Mouse (Mus musculus) liver, postnatal 0 days (tissue): ENCODE results near the gene Apc2. TPM values are rescaled to one million over a fixed set of nuclear protein-coding genes. Genes with fewer than 3 reads are reported as not detected.
"Not testable (repeated sequence)": the region's sequence is repeated elsewhere in the genome, so short reads cannot be mapped to it uniquely, and the experiment has no call there.

ENCODE experiments used
- ATAC-seq: fragments of 200-750 bp; cut with Nextera tagmentation; 2 replicates; pipeline ENCODE4 v1.8.0; 2017; ENCODE audit warnings: mild to moderate bottlenecking, moderate library complexity
- DNase-seq: peaks from one replicate; pipeline ENCODE4 v3.0.0-alpha.2; 2016
- H3K27ac ChIP-seq: fragments of 300-500 bp; sonication (generic); 2 replicates; pipeline ENCODE4 v1.5.1; 2014; ENCODE audit warnings: antibody characterized with exemption, moderate library complexity, mild to moderate bottlenecking, low read depth
- H3K27me3 ChIP-seq: fragments of 300-500 bp; sonication (generic); 2 replicates; pipeline ENCODE4 v1.6.1; 2014; ENCODE audit warnings: low read length, control low read depth, mixed read lengths; ENCODE audit not compliant: insufficient read depth
- H3K36me3 ChIP-seq: fragments of 300-500 bp; sonication (generic); replicated peaks from 2 replicates; pipeline ENCODE4 v1.6.1; 2014; ENCODE audit warnings: mild to moderate bottlenecking, control low read depth, low read length, moderate library complexity, mixed read lengths; ENCODE audit not compliant: insufficient read depth
- H3K4me1 ChIP-seq: fragments of 300-500 bp; sonication (generic); 2 replicates; pipeline ENCODE4 v1.6.1; 2014; ENCODE audit warnings: antibody characterized with exemption, mild to moderate bottlenecking, control low read depth; ENCODE audit not compliant: insufficient read depth
- H3K4me2 ChIP-seq: fragments of 300-500 bp; sonication (generic); 2 replicates; pipeline ENCODE4 v1.6.1; 2014; ENCODE audit warnings: low read depth, mild to moderate bottlenecking, low read length, moderate library complexity, mixed read lengths
- H3K4me3 ChIP-seq: fragments of 300-500 bp; sonication (generic); 2 replicates; pipeline ENCODE4 v1.5.1; 2014; ENCODE audit warnings: low read depth, low read length
- H3K9ac ChIP-seq: fragments of 300-500 bp; sonication (generic); replicated peaks from 2 replicates; pipeline ENCODE4 v1.6.1; 2014; ENCODE audit warnings: mild to moderate bottlenecking, moderate library complexity
- H3K9me3 ChIP-seq: fragments of 300-500 bp; sonication (generic); 2 replicates; pipeline ENCODE4 v1.6.1; 2016; ENCODE audit warnings: mild to moderate bottlenecking, control low read depth, low read length, mixed read lengths
- CTCF ChIP-seq: sonication (generic); IDR thresholded peaks from 2 replicates; pipeline ENCODE4 v1.5.1; 2016; ENCODE audit warnings: antibody characterized with exemption, low read depth
- EP300 ChIP-seq: IDR thresholded peaks from 2 replicates; pipeline ENCODE4 v1.6.1; 2016; ENCODE audit warnings: antibody characterized with exemption, low read depth, mild to moderate bottlenecking
- WGBS: fragments of 180-500 bp; shearing (Covaris S2); extraction: QIAGEN DNeasy Blood & Tissue Kit; methylation state at CpG from one replicate; pipeline ENCODE4 v1.1.7; 2014; ENCODE audit not compliant: insufficient replicate concordance; 5-methylcytosine and 5-hydroxymethylcytosine counted together
- polyA plus RNA-seq: library from polyadenylated mRNA; unstranded; fragments of >200 nt; fragmentation: Nextera tagmentation; extraction: Ambion mirVana; gene quantifications from 2 replicates; pipeline ENCODE4 v1.2.1, GENCODE M21; 2015

The Apc2 gene
- polyA plus RNA-seq, 1 experiment from 2014 or later = 0.05 TPM

- ATAC-seq = 0 out of 2 replicates have a peak, but pooled peaks have one; percentile 4
- no peak for TF ChIP-seq CTCF
- no peak for TF ChIP-seq EP300
- Histone ChIP-seq H3K27me3 (peaks cover 55% of the 10 kb centered on the region), H3K4me2 (peak overlapping the region; percentile 76), H3K36me3 (no peaks in the 10 kb centered on the region), H3K4me1 (peaks cover 66% of the 10 kb centered on the region), H3K4me3 (peak overlapping the region; percentile 36), H3K27ac (peak overlapping the region; percentile 91), H3K9ac (peak overlapping the region; percentile 19; the same call in 1 of the 2 replicates), H3K9me3 (no peaks in the 10 kb centered on the region)
- 26% methylated on average over 11 of the region's 13 CpGs for WGBS
- no peak for DNase-seq
Measured at GRCm38 (mm10) chr10:80343425-80343895, 47.7 kb downstream of the Apc2 start.

- H3K27me3 ChIP-seq = peaks cover 62% of the 10 kb centered on the region
- WGBS = 23% methylated on average over 9 of the region's 9 CpGs
- TF ChIP-seq EP300 (peak; percentile 70), CTCF (no peak)
- no peaks in the 10 kb centered on the region for H3K36me3 ChIP-seq
- no peaks in the 10 kb centered on the region for H3K9me3 ChIP-seq
- peak; percentile 71 for ATAC-seq
- H3K4me3 ChIP-seq = peak overlapping the region; percentile 36
- H3K27ac ChIP-seq = peak overlapping the region; percentile 91
- H3K9ac ChIP-seq = peak overlapping the region; percentile 60
- H3K4me1 ChIP-seq = peaks cover 68% of the 10 kb centered on the region
- H3K4me2 ChIP-seq = peak overlapping the region; percentile 76
- peak; percentile 83 for DNase-seq
Measured at GRCm38 (mm10) chr10:80344131-80344661, 48.4 kb downstream of the Apc2 start.

- peak overlapping the region; percentile 91 for H3K27ac ChIP-seq
- WGBS = 15% methylated on average over 12 of the region's 16 CpGs
- peaks cover 66% of the 10 kb centered on the region for H3K27me3 ChIP-seq
- peak; percentile 20; the same call in 1 of the 2 replicates for ATAC-seq
- peak overlapping the region; percentile 76 for H3K4me2 ChIP-seq
- no peak for TF ChIP-seq EP300
- TF ChIP-seq CTCF = no peak
- no peaks in the 10 kb centered on the region for H3K36me3 ChIP-seq
- no peaks in the 10 kb centered on the region for H3K9me3 ChIP-seq
- H3K4me1 ChIP-seq = peaks cover 68% of the 10 kb centered on the region
- H3K4me3 ChIP-seq = peak overlapping the region; percentile 36
- peak; percentile 77 for DNase-seq
- peak overlapping the region; percentile 60 for H3K9ac ChIP-seq
Measured at GRCm38 (mm10) chr10:80345122-80345521, 49.3 kb downstream of the Apc2 start.

- DNase-seq, H3K9me3 ChIP-seq, H3K36me3 ChIP-seq, H3K27ac ChIP-seq, ATAC-seq, H3K9ac ChIP-seq, H3K4me3 ChIP-seq, H3K4me2 ChIP-seq: not testable (repeated sequence)
- H3K4me1 ChIP-seq = peaks cover 62% of the 10 kb centered on the region
- peaks cover 60% of the 10 kb centered on the region for H3K27me3 ChIP-seq
- WGBS = 79% methylated on average over 5 of the region's 6 CpGs
Measured at GRCm38 (mm10) chr10:80345929-80346328, 50.2 kb downstream of the Apc2 start.

- H3K9ac ChIP-seq = peak overlapping the region; percentile 57
- H3K9me3 ChIP-seq = no peaks in the 10 kb centered on the region
- WGBS = 13% methylated on average over 17 of the region's 17 CpGs
- H3K27me3 ChIP-seq = peaks cover 44% of the 10 kb centered on the region
- H3K4me3 ChIP-seq = peak overlapping the region; percentile 46
- ATAC-seq (no peak), DNase-seq (peak; percentile 58)
- no peak overlapping the region for H3K27ac ChIP-seq
- TF ChIP-seq EP300 = no peak
- TF ChIP-seq CTCF = no peak
- peaks cover 47% of the 10 kb centered on the region for H3K4me1 ChIP-seq
- no peaks in the 10 kb centered on the region for H3K36me3 ChIP-seq
- peak overlapping the region; percentile 80 for H3K4me2 ChIP-seq
Measured at GRCm38 (mm10) chr10:80347514-80347967, 51.8 kb downstream of the Apc2 start.

- 2% methylated on average over 37 of the region's 42 CpGs for WGBS
- peaks cover 45% of the 10 kb centered on the region for H3K27me3 ChIP-seq
- H3K4me3 ChIP-seq = peak within 1 kb of the TSS; percentile 46
- peak within 1 kb of the TSS; percentile 80 for H3K4me2 ChIP-seq
- peak within 1 kb of the TSS; percentile 57 for H3K9ac ChIP-seq
- no peak within 1 kb of the TSS for H3K27ac ChIP-seq
- TF ChIP-seq EP300 (no peak), CTCF (peak; percentile 97)
- H3K4me1 ChIP-seq = peaks cover 40% of the 10 kb centered on the region
- no peaks in the 10 kb centered on the region for H3K36me3 ChIP-seq
- DNase-seq (peak; percentile 82), ATAC-seq (peak; percentile 41)
- H3K9me3 ChIP-seq = no peaks in the 10 kb centered on the region
Measured at GRCm38 (mm10) chr10:80348244-80348781, 52.5 kb downstream of the Apc2 start, which contains the start of gene Adamtsl5. Gene Adamtsl5, minus strand, starts transcription at chr10:80348412.
